Mouse (Mus musculus): ENCODE results near the gene Fam181b.

Fam181b gene

GRCm38 (mm10) chr7:93079785-93080730 is at the start of gene Fam181b:
Gene Fam181b, plus strand, starts transcription at chr7:93079865.
- DNase-seq (ENCODE audit: low spot score in 2 of 2), result peak; percentile 70 to 75

- no peak for DNase-seq (ENCODE audit: low spot score in 2 of 2)
Observed at GRCm38 (mm10) chr7:93037763-93038471, 41.7 kb upstream of the Fam181b start.

DNA sequence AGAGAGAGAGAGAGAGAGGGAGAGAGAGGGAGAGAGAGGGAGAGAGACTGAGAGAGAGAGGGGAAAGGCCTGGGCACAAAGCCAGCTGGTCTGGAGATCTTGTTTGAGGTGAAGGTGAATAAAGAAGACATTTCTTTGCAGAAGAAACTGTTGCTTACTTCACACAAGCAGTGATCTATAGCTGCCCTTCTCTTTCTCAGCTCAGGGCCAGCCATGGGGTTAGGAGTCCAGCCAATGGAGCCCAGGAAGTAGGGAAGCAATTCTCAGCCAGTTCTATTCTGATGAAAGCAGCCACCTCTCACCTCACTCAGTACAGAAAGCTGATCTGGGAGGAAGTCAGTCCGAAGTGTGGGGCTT is 41.2 kb upstream of the Fam181b start:
- DNase-seq (ENCODE audit: low spot score in 2 of 2), result peak; percentile 8

GRCm38 (mm10) chr7:93039542-93039941 is 40.1 kb upstream of the Fam181b start:
- DNase-seq (ENCODE audit: low spot score in 2 of 2), result no peak

DNA sequence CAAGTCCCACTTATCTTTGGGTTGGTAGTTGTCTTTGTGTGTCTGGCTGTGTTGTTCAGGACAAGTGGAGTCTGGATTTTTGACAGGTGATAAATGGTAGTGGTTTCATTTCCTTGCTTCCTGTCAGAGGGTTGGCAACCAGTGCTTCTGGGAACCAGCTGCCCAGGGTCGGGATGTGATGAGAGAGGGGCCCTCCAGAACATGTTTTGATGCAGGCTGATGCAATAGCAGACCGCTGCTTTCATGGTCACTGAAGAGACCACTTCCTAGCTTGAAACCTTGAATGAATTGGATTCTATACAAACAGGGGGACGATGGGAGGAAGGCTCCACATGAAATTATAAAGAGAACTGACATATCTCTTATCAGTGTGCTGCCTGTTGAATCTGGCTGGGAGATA is 35.3 kb upstream of the Fam181b start:
- no peak for DNase-seq (ENCODE audit: low spot score in 2 of 2)

GRCm38 (mm10) chr7:93044788-93045187 is 34.9 kb upstream of the Fam181b start:
- DNase-seq (ENCODE audit: low spot score in 2 of 2), result no peak

DNA sequence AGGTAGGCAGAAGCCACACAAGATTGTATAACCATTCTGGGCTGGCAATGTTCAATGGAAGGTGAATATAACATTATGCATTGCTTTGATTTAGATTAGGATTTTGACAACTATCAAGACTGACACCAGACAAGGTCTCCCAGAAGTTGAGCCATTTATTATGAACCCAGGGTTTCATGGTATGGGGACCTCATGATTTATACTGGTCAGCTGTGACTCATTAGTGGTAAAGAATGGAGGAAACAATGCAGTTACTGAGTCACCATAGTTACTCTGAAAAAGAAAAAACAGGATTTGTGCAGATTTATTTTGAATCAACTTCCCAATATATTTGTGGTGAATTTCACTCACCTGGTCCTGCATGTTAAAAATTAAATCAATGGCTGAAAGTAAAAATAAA is 18.8 kb upstream of the Fam181b start:
- DNase-seq (ENCODE audit: low spot score in 2 of 2), result no peak

- DNase-seq (ENCODE audit: low spot score in 2 of 2), result no peak
Observed at GRCm38 (mm10) chr7:93061747-93062146, 17.9 kb upstream of the Fam181b start.

DNA sequence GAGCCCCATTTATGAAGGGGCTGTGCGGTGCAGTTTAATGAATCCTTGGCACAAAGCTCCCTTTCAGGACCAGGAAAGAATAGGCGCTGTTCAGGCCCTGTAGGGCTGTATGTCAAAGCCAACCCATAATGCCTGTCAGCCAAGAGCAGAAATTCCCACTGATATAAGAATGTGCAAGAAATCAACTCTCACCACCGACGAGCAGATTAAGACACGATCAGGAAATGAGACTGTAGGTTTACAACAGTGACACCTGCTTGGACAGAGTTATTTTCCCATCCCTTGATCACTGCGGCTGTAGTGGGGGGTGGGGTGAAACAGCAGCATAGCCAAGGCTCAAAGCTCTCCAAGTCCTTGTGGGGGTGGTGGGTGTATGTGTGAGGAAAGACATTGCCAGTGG is 17.5 kb upstream of the Fam181b start:
- no peak for DNase-seq (ENCODE audit: low spot score in 2 of 2)

GRCm38 (mm10) chr7:93067464-93068015 is 12.1 kb upstream of the Fam181b start:
- no peak for DNase-seq (ENCODE audit: low spot score in 2 of 2)

- no peak for DNase-seq (ENCODE audit: low spot score in 2 of 2)
Observed at GRCm38 (mm10) chr7:93076435-93076960, 3.2 kb upstream of the Fam181b start.

DNA sequence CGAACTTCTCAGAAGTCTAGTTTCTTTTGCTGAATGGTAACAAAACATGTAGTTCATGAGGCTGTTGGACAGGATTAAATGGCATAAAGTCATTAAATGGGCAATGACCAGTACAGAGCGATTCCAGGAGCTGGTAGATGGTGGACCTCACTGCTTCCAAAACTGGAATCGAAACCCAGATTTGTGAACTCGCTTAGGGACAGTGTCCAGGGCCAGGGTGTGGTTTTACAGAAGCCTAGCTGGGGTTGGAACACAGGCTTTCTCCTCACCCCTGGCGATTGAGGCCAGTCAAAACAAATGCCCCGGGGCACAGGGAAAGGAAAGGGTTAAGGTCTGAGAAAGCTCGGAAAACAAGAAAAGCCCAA is 263 bp upstream of the Fam181b start:
- no peak for DNase-seq (ENCODE audit: low spot score in 2 of 2)

DNA sequence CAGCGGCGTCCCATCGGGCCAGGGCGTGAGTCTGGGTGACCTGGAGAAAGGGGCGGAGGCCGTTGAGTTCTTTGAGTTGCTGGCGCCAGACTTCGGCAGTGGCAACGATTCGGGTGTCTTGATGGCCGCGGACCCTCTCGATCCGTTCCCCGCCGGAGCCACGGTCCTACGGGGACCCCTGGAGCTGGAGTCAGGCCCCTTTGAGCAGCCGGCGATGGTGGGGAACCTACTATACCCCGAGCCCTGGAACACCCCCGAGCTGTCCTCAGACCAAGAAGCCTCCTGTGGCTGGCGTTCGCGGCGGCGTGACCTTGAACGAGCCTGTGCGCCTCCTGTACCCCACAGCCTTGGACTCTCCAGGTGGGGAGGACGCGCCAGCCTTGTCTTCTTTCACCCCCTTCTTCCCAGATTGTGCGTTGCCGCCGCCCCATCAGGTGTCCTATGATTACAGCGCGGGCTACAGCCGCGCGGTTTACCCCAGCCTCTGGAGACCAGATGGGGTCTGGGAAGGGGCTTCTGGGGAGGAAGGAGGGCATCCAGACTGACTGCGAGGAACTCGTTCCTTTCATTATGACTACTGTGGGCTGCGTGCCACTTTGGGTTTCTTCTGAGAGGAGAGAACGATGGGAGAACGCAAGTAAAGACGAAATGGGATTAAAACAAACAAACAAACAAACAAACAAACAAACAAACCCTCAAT is 1.2 kb downstream of the Fam181b start:
- no peak for DNase-seq (ENCODE audit: low spot score in 2 of 2)

DNA sequence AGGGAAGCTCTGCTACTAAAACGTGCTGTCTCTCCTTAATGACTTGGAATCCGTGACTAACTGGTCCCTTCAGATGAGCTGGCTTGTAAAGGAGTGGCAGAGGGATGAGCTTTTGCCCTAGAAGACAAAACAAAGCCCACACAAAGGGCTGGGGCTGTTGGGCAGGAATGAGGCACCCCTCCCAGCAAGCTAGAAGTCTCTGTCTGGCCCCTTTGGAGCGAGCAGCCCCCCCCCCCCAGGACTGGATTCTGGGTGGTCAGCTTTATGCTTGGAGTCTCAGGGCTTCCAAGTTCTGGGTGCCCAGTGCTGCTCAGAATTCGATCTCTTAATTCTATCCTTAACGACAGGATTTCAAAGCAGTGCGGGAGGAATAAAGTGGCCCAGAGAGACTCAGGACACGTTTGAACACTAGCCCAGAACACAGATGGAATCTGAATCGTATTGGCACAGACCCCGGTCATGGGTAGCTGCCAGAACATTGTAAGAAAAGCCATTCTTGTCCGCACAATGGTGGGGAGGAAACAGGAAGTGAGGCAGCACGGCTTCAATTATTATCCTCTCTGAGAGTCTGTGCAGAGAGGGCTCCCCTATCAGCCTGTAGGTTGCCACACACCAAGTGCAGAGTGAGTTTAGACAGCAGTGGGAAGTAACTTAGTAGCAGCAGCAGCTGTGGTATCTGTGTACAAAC is 13.8 kb downstream of the Fam181b start:
- peak; percentile 81 to 85 for DNase-seq (ENCODE audit: low spot score in 2 of 2)

DNA sequence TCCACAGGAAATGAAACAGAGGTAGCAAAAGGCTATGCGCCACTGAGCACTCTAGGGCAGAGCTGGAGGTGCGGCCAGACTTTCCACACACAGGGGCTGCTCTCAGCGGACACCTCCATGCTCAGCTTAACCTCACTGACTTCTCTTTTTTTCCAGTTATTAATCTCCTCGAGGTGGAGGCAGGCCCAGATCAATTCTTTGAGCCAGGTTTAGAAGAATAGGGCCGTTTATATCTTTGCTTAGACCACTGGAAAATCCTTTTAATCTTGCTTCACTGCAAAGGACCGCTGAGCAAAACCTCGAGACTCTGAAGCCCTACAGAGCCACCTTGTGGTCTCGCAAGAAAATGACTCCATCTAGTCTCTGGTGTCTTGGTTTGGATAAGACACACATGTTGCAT is 15.8 kb downstream of the Fam181b start:
- DNase-seq (ENCODE audit: low spot score in 2 of 2), result peak; percentile 4 to 21

DNA sequence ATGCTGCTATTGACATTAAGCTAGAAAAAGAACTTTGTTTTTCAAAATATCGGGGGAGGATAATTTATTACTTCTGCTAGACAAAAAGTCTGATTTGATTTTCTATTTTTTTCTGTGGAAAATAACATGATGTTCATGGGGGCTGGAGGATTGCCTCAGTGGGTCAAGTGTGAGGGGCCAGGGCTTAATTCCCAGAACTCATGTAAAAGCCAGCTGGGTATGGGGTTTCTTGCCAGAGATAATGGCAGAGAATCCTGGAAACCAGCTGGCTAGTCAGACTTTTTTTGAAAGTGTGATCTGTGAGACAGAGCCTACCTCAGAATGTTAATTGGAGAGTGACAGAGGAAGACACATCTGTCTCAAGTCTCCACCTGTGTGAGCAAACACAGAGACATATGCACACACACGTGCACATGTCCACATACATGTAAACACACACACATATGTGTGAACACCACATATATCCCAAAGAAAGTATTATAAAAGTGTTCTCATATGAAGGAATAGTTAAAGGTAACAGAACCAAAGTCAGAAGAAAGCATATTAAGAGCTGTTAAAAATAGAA is 25.2 kb downstream of the Fam181b start:
- no peak for DNase-seq (ENCODE audit: low spot score in 2 of 2)

- DNase-seq (ENCODE audit: low spot score in 2 of 2), result no peak
Observed at GRCm38 (mm10) chr7:93110370-93110965, 30.8 kb downstream of the Fam181b start.

GRCm38 (mm10) chr7:93111056-93111455 is 31.4 kb downstream of the Fam181b start:
- no peak for DNase-seq (ENCODE audit: low spot score in 2 of 2)

DNA sequence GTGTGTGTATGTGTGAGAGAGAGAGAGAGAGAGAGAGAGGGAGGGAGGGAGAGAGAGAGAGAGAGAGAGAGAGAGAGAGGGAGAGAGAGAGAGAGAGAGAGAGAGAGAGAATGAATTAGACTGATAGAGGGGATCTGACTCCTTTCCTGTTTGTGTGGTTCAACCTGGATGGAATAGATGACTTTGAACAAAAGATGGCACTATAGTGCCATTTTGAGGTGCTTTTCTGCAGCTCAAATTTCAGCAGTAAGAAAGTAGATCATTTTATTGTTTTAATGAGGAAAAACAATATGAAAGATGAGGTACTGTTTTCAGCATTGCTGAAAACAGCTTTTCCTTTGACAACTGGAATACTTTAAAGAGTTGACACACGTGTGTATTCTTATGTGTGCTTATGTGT is 37.9 kb downstream of the Fam181b start:
- DNase-seq (ENCODE audit: low spot score in 2 of 2), result no peak

DNA sequence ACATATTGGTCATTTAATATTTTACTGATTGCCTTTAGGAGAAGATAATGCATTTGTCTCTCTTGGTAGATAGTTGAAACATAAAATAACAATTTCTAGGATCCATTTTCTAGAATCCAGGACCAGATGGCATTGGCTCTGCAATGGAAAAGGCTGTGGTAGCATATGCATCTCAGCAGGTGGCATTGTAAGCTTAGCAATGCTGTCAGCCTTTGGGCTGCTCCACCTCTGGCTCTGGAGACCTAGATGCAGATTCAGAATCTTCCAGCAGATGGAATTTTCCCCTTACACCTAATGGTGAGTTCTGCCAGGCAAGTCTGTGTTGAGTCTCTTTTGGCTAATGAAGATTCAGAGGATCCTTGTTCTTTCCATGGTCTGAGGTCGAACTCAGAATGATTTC is 44.3 kb downstream of the Fam181b start:
- DNase-seq (ENCODE audit: low spot score in 2 of 2), result peak in 1 of 2 experiments; percentile 4
